In the genomic region with DNA sequence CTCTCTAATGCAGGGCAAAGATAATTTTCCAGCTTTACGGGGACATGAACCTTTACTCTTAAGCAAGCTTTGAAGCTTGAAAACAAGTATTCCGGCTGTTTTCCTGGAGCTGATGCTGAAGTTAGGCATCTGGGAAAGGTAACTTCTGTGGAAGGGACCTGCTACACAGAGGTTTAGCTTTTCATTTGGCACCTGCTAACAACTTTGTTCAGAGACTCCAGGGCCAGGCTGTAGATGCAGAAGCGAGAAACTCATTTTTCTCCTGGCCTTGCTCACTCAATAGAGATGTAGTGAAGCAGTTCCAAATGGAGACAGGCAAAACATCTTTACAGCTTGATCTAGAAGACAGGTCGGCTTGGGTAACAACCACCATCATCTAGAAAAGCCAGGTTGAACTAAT, we compare ENCODE assay signal across 25 mouse cellular contexts.
"Had no signal": no experiment of that assay in that cellular context is flagged by ENCODE, and none has a peak within 500 bp of the region (broad histone marks: within the 10 kb centered on the region; RNA-seq: fewer than 3 reads in every experiment).

No protein-coding gene starts in this region.

- H3K27me3 ChIP-seq: embryonic facial prominence, embryonic 12.5 days; embryonic facial prominence, embryonic 13.5 days; embryonic facial prominence, embryonic 15.5 days; forebrain, embryonic 12.5 days; forebrain, embryonic 13.5 days; forebrain, embryonic 15.5 days had no signal

- H3K4me1 ChIP-seq: embryonic facial prominence, embryonic 12.5 days; embryonic facial prominence, embryonic 13.5 days; forebrain, embryonic 10.5 days; forebrain, embryonic 12.5 days; forebrain, embryonic 13.5 days; forebrain, embryonic 15.5 days had no signal

- H3K36me3 ChIP-seq: forebrain, embryonic 12.5 days; forebrain, embryonic 15.5 days had no signal

- H3K27ac ChIP-seq: embryonic facial prominence, embryonic 10.5 days; embryonic facial prominence, embryonic 12.5 days; embryonic facial prominence, embryonic 13.5 days; embryonic facial prominence, embryonic 15.5 days; forebrain, embryonic 10.5 days; forebrain, embryonic 12.5 days; forebrain, embryonic 13.5 days; forebrain, embryonic 15.5 days; gastrocnemius, adult 2 months had no signal

- H3K9ac ChIP-seq: embryonic facial prominence, embryonic 12.5 days; embryonic facial prominence, embryonic 13.5 days; embryonic facial prominence, embryonic 15.5 days; forebrain, embryonic 12.5 days; forebrain, embryonic 13.5 days; forebrain, embryonic 15.5 days; forebrain, postnatal 0 days had no signal

- H3K4me3 ChIP-seq: embryonic facial prominence, embryonic 10.5 days; embryonic facial prominence, embryonic 12.5 days; embryonic facial prominence, embryonic 13.5 days; embryonic facial prominence, embryonic 15.5 days; erythroblast, embryonic 14.5 days; forebrain, embryonic 10.5 days; forebrain, embryonic 12.5 days; forebrain, embryonic 13.5 days; forebrain, embryonic 15.5 days; gastrocnemius, adult 2 months had no signal

- DNase-seq: cerebellum, adult 2 months; cerebellum, adult 8-10 months; cerebellum, adult 9-10 months; cerebellum, adult 9-11 months; cerebellum, postnatal 10 days; cerebellum, postnatal 14 days; cerebellum, postnatal 25 days; cerebellum, postnatal 36 days; embryo, embryonic 11 days; forebrain, postnatal 0 days; gastrocnemius, adult 2 months; gastrocnemius, postnatal 10 days; gastrocnemius, postnatal 14 days; gastrocnemius, postnatal 25 days; gastrocnemius, postnatal 36 days; heart, adult 18-20 months had no signal

- H3K9me3 ChIP-seq: embryonic facial prominence, embryonic 10.5 days; embryonic facial prominence, embryonic 12.5 days; embryonic facial prominence, embryonic 13.5 days; embryonic facial prominence, embryonic 15.5 days; forebrain, embryonic 10.5 days; forebrain, embryonic 12.5 days; forebrain, embryonic 13.5 days; forebrain, embryonic 15.5 days had no signal
